Mouse (Mus musculus): ENCODE data around the gene Sned1.
A peak's percentile ranks its signal among the peaks of the same experiment; 100 is the strongest.
"Not testable (repeated sequence)": the region's sequence is repeated elsewhere in the genome, so short reads cannot be mapped to it uniquely, and the experiment has no call there.

Gene Sned1

GRCm38 (mm10) chr1:93229626-93230025, 6.0 kb upstream of the Sned1 start:
- DNase-seq = no peak

- DNase-seq = no peak
These were observed 894 bp downstream of the Sned1 start for GRCm38 (mm10) chr1:93236545-93236924.

- peak in 1 of 2 experiments; percentile 23 for DNase-seq
These were observed 2.0 kb downstream of the Sned1 start for GRCm38 (mm10) chr1:93237676-93238075.

- DNase-seq = peak; percentile 40 to 54
These were observed 2.6 kb downstream of the Sned1 start for GRCm38 (mm10) chr1:93238201-93238600.

GRCm38 (mm10) chr1:93245936-93246335, 10.3 kb downstream of the Sned1 start:
- peak; percentile 47 to 66 for DNase-seq

- DNase-seq = no peak
These were observed 16.9 kb downstream of the Sned1 start for GRCm38 (mm10) chr1:93252586-93252985.

- DNase-seq = no peak
These were observed 20.1 kb downstream of the Sned1 start for GRCm38 (mm10) chr1:93255761-93256160.

GRCm38 (mm10) chr1:93257560-93257959, 21.9 kb downstream of the Sned1 start:
- DNase-seq = no peak

GRCm38 (mm10) chr1:93267207-93267606, 31.6 kb downstream of the Sned1 start:
- peak; percentile 20 to 33 for DNase-seq

GRCm38 (mm10) chr1:93268246-93268645, 32.6 kb downstream of the Sned1 start:
- DNase-seq = no peak

- no peak for DNase-seq
These were observed 35.0 kb downstream of the Sned1 start for GRCm38 (mm10) chr1:93270516-93271240.

GRCm38 (mm10) chr1:93271751-93272150, 36.1 kb downstream of the Sned1 start:
- no peak for DNase-seq

GRCm38 (mm10) chr1:93272409-93272821, 36.8 kb downstream of the Sned1 start:
- peak; percentile 52 for DNase-seq

GRCm38 (mm10) chr1:93275561-93275960, 39.9 kb downstream of the Sned1 start:
- DNase-seq = no peak

GRCm38 (mm10) chr1:93277041-93277440, 41.4 kb downstream of the Sned1 start:
- DNase-seq = no peak

GRCm38 (mm10) chr1:93289678-93290214, 54.1 kb downstream of the Sned1 start:
- DNase-seq = no peak

GRCm38 (mm10) chr1:93290956-93291355, 55.3 kb downstream of the Sned1 start:
- no peak for DNase-seq

GRCm38 (mm10) chr1:93291591-93291990, 56.0 kb downstream of the Sned1 start:
- no peak for DNase-seq

- DNase-seq = no peak
These were observed 56.4 kb downstream of the Sned1 start for GRCm38 (mm10) chr1:93292006-93292405.

GRCm38 (mm10) chr1:93294491-93294890, 58.9 kb downstream of the Sned1 start:
- not testable (repeated sequence) for DNase-seq

- DNase-seq = no peak
These were observed 64.2 kb downstream of the Sned1 start for GRCm38 (mm10) chr1:93299791-93300190.

- DNase-seq = no peak
These were observed 64.9 kb downstream of the Sned1 start for GRCm38 (mm10) chr1:93300578-93300977.

GRCm38 (mm10) chr1:93305581-93306337, 70.1 kb downstream of the Sned1 start, which contains the start of gene Mterf4:
Gene Mterf4, minus strand, starts transcription at chr1:93305915.
- DNase-seq = peak; percentile 85 to 91

- no peak for DNase-seq
These were observed 88.3 kb downstream of the Sned1 start for GRCm38 (mm10) chr1:93323973-93324372.

Measured in kidney, postnatal 25 days (tissue).